Mouse (Mus musculus) stomach, embryonic 14.5 days (tissue): ENCODE results near the gene Top2b. TPM values are rescaled to one million over a fixed set of nuclear protein-coding genes. Genes with fewer than 3 reads are reported as not detected.
A peak's percentile ranks its signal among the peaks of the same experiment; 100 is the strongest.

Experiments
- ATAC-seq: fragments of 200-750 bp; cut with Nextera tagmentation; 2 replicates; pipeline ENCODE4 v1.8.0; 2017; ENCODE audit warnings: low read depth, moderate TSS enrichment; ENCODE audit not compliant: insufficient number of reproducible peaks, insufficient read depth, low FRiP score
- H3K27ac ChIP-seq: fragments of 300-500 bp; sonication (generic); 2 replicates; pipeline ENCODE4 v1.5.1; 2014; ENCODE audit warnings: mild to moderate bottlenecking, low read length, moderate library complexity, mixed read lengths
- H3K27me3 ChIP-seq: fragments of 300-500 bp; sonication (generic); 2 replicates; pipeline ENCODE4 v1.6.1; 2014; ENCODE audit warnings: low read length, control low read depth, mixed read lengths; ENCODE audit not compliant: control insufficient read depth, insufficient read depth
- H3K36me3 ChIP-seq: fragments of 300-500 bp; sonication (generic); 2 replicates; pipeline ENCODE4 v1.6.1; 2014; ENCODE audit warnings: mild to moderate bottlenecking, control low read depth, low read length, moderate library complexity, mixed read lengths; ENCODE audit not compliant: control insufficient read depth, insufficient read depth
- H3K4me1 ChIP-seq: fragments of 300-500 bp; sonication (generic); 2 replicates; pipeline ENCODE4 v1.6.1; 2014; ENCODE audit warnings: low read length, control low read depth, mixed read lengths; ENCODE audit not compliant: control insufficient read depth, insufficient read depth
- H3K4me2 ChIP-seq: fragments of 300-500 bp; sonication (generic); replicated peaks from 2 replicates; pipeline ENCODE4 v1.6.1; 2014; ENCODE audit warnings: low read depth, low read length, control low read depth
- H3K4me3 ChIP-seq: fragments of 300-500 bp; sonication (generic); 2 replicates; pipeline ENCODE4 v1.5.1; 2014; ENCODE audit warnings: low read depth, low read length, control low read depth
- H3K9ac ChIP-seq: fragments of 300-500 bp; sonication (generic); replicated peaks from 2 replicates; pipeline ENCODE4 v1.6.1; 2014; ENCODE audit warnings: low read depth, mild to moderate bottlenecking, control low read depth, low read length, moderate library complexity, mixed read lengths
- H3K9me3 ChIP-seq: fragments of 300-500 bp; sonication (generic); 2 replicates; pipeline ENCODE4 v1.6.1; 2016; ENCODE audit warnings: low read depth, low read length, control low read depth; ENCODE audit not compliant: control insufficient read depth
- WGBS: fragments of 180-500 bp; shearing (Covaris S2); extraction: QIAGEN DNeasy Blood & Tissue Kit; methylation state at CpG from one replicate; pipeline ENCODE4 v1.1.7; 2014; 5-methylcytosine and 5-hydroxymethylcytosine counted together
- polyA plus RNA-seq: library from polyadenylated mRNA; unstranded; fragments of >200 nt; fragmentation: Nextera tagmentation; extraction: Ambion mirVana; gene quantifications from 2 replicates; pipeline ENCODE4 v1.2.1, GENCODE M21; 2014

The Top2b gene
- polyA plus RNA-seq, 1 experiment from 2014 or later, result 64.4 TPM

- no peaks in the 10 kb centered on the region for H3K27me3 ChIP-seq
- H3K9me3 ChIP-seq, result no peaks in the 10 kb centered on the region
- H3K4me2 ChIP-seq, result no peak overlapping the region
- no peaks in the 10 kb centered on the region for H3K36me3 ChIP-seq
- H3K27ac ChIP-seq, result no peak overlapping the region
- no peaks in the 10 kb centered on the region for H3K4me1 ChIP-seq
- no peak for ATAC-seq
- H3K9ac ChIP-seq, result no peak overlapping the region
- H3K4me3 ChIP-seq, result no peak overlapping the region
Observed at GRCm38 (mm10) chr14:16373190-16373589, 8.2 kb downstream of the Top2b start.

- no peaks in the 10 kb centered on the region for H3K27me3 ChIP-seq
- WGBS, result 6% methylated on average over 2 of the region's 2 CpGs
- H3K27ac ChIP-seq, result no peak overlapping the region
- no peak overlapping the region for H3K9ac ChIP-seq
- no peak overlapping the region for H3K4me2 ChIP-seq
- no peak overlapping the region for H3K4me3 ChIP-seq
- peak; percentile 85 for ATAC-seq
- H3K9me3 ChIP-seq, result no peaks in the 10 kb centered on the region
- H3K4me1 ChIP-seq, result no peaks in the 10 kb centered on the region
- no peaks in the 10 kb centered on the region; the same call in 1 of the 2 replicates for H3K36me3 ChIP-seq
Observed at GRCm38 (mm10) chr14:16379917-16380570, 15.1 kb downstream of the Top2b start.

GRCm38 (mm10) chr14:16384783-16385182 is 19.8 kb downstream of the Top2b start:
- no peaks in the 10 kb centered on the region for H3K4me1 ChIP-seq
- WGBS, result 63% methylated on average over 1 of the region's 1 CpGs
- H3K27ac ChIP-seq, result no peak overlapping the region
- H3K9me3 ChIP-seq, result no peaks in the 10 kb centered on the region
- H3K36me3 ChIP-seq, result peaks cover 5% of the 10 kb centered on the region
- H3K4me2 ChIP-seq, result no peak overlapping the region
- ATAC-seq, result no peak; the same call in 1 of the 2 replicates
- H3K27me3 ChIP-seq, result no peaks in the 10 kb centered on the region
- no peak overlapping the region for H3K9ac ChIP-seq
- H3K4me3 ChIP-seq, result no peak overlapping the region

GRCm38 (mm10) chr14:16405187-16405586 is 40.2 kb downstream of the Top2b start:
- Histone ChIP-seq H3K9me3 (no peaks in the 10 kb centered on the region), H3K27ac (no peak overlapping the region), H3K4me2 (no peak overlapping the region), H3K27me3 (no peaks in the 10 kb centered on the region), H3K4me3 (no peak overlapping the region), H3K4me1 (no peaks in the 10 kb centered on the region), H3K9ac (no peak overlapping the region), H3K36me3 (peaks cover 17% of the 10 kb centered on the region)
- WGBS, result 94% methylated on average over 4 of the region's 4 CpGs
- ATAC-seq, result no peak

- Histone ChIP-seq H3K4me2 (no peak overlapping the region), H3K36me3 (peaks cover 28% of the 10 kb centered on the region), H3K4me3 (no peak overlapping the region), H3K9ac (no peak overlapping the region), H3K9me3 (no peaks in the 10 kb centered on the region), H3K4me1 (no peaks in the 10 kb centered on the region), H3K27me3 (no peaks in the 10 kb centered on the region), H3K27ac (no peak overlapping the region)
- ATAC-seq, result no peak
- WGBS, result 82% methylated on average over 4 of the region's 4 CpGs
Observed at GRCm38 (mm10) chr14:16414163-16414562, 49.2 kb downstream of the Top2b start.

GRCm38 (mm10) chr14:16427569-16427968 is 62.6 kb downstream of the Top2b start:
- no peaks in the 10 kb centered on the region for H3K9me3 ChIP-seq
- no peak for ATAC-seq
- H3K27me3 ChIP-seq, result no peaks in the 10 kb centered on the region
- no peak overlapping the region for H3K4me2 ChIP-seq
- no peak overlapping the region for H3K9ac ChIP-seq
- H3K4me3 ChIP-seq, result no peak overlapping the region
- H3K27ac ChIP-seq, result no peak overlapping the region
- H3K36me3 ChIP-seq, result peaks cover 45% of the 10 kb centered on the region
- 57% methylated on average over 4 of the region's 4 CpGs for WGBS
- H3K4me1 ChIP-seq, result no peaks in the 10 kb centered on the region

GRCm38 (mm10) chr14:16431941-16432499 is 67.0 kb downstream of the Top2b start:
- Histone ChIP-seq H3K36me3 (peaks cover 47% of the 10 kb centered on the region), H3K4me3 (no peak overlapping the region), H3K4me1 (no peaks in the 10 kb centered on the region), H3K9me3 (no peaks in the 10 kb centered on the region), H3K4me2 (no peak overlapping the region), H3K27ac (no peak overlapping the region), H3K9ac (no peak overlapping the region), H3K27me3 (no peaks in the 10 kb centered on the region)
- 62% methylated on average over 4 of the region's 4 CpGs for WGBS
- no peak for ATAC-seq

- H3K9me3 ChIP-seq, result no peaks in the 10 kb centered on the region
- H3K4me1 ChIP-seq, result no peaks in the 10 kb centered on the region
- H3K27me3 ChIP-seq, result no peaks in the 10 kb centered on the region
- no peak overlapping the region for H3K4me2 ChIP-seq
- no peak overlapping the region for H3K4me3 ChIP-seq
- ATAC-seq, result no peak
- H3K36me3 ChIP-seq, result peaks cover 44% of the 10 kb centered on the region
- H3K9ac ChIP-seq, result no peak overlapping the region
- 84% methylated on average over 3 of the region's 3 CpGs for WGBS
- H3K27ac ChIP-seq, result no peak overlapping the region
Observed at GRCm38 (mm10) chr14:16432550-16432949, 67.6 kb downstream of the Top2b start.

- H3K4me2 ChIP-seq, result no peak overlapping the region
- H3K9me3 ChIP-seq, result no peaks in the 10 kb centered on the region
- WGBS, result 59% methylated on average over 2 of the region's 2 CpGs
- no peak overlapping the region for H3K27ac ChIP-seq
- H3K27me3 ChIP-seq, result no peaks in the 10 kb centered on the region
- no peak overlapping the region for H3K9ac ChIP-seq
- H3K4me3 ChIP-seq, result no peak overlapping the region
- no peak for ATAC-seq
- no peaks in the 10 kb centered on the region for H3K4me1 ChIP-seq
- peaks cover 43% of the 10 kb centered on the region for H3K36me3 ChIP-seq
Observed at GRCm38 (mm10) chr14:16433206-16433605, 68.2 kb downstream of the Top2b start.
